Mouse (Mus musculus): ENCODE measurements around the gene Gckr. TPM values are rescaled to one million over a fixed set of nuclear protein-coding genes. Genes with fewer than 3 reads are reported as not detected.
"Not testable (repeated sequence)": the region's sequence is repeated elsewhere in the genome, so short reads cannot be mapped to it uniquely, and the experiment has no call there.

The Gckr gene
- polyA plus RNA-seq, 2 experiments = 0.36 to 0.47 TPM

DNA sequence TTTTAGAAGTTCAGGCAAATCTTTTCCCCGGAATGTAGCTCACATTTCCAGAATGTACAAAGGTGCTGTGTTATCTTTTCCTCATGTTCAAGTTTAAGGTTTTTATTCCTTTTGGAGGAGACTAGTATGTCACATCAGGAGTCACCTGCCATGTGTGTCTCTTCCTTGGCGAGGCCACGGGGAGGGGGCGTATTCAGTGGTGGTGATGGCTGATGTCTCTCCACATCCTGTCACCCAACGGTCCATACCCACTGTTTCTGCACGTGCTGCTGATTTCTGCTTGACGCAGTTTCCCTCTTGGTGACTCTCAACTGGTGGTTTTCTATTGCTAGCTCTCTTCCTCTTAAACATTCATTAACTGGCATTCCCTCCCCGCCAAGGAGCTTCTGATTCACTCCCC, 15.6 kb downstream of the Gckr start:
- Histone ChIP-seq H3K9me3 (ENCODE audit: control insufficient read depth, low read length) (no peaks in the 10 kb centered on the region), H3K36me3 (ENCODE audit: control insufficient read depth, insufficient read depth, low read length) (no peaks in the 10 kb centered on the region), H3K9ac (ENCODE audit: low read depth, low read length, severe bottlenecking) (no peak overlapping the region), H3K4me2 (replicated peaks; ENCODE audit: low read depth, low read length, severe bottlenecking) (no peak overlapping the region), H3K4me1 (ENCODE audit: control insufficient read depth, insufficient read depth, low read length) (no peaks in the 10 kb centered on the region), H3K4me3 (replicated peaks; ENCODE audit: low read length) (no peak overlapping the region), H3K27ac (replicated peaks; ENCODE audit: low read depth, low read length) (no peak overlapping the region), H3K27me3 (ENCODE audit: control insufficient read depth, insufficient read depth, low read length) (no peaks in the 10 kb centered on the region)
- DNase-seq (ENCODE audit: low spot score) (no peak), ATAC-seq (ENCODE audit: low FRiP score, low read depth) (no peak)
- no peak for TF ChIP-seq POLR2A (IDR thresholded peaks at IDR 0.05; ENCODE audit: borderline replicate concordance, extremely low read depth, insufficient read depth, insufficient read length)
- WGBS = 86% methylated on average over 8 of the region's 8 CpGs

GRCm38 (mm10) chr5:31322776-31323175, 25.5 kb downstream of the Gckr start:
- no peak overlapping the region for H3K9ac ChIP-seq (ENCODE audit: low read depth, low read length, severe bottlenecking)
- no peak overlapping the region for H3K27ac ChIP-seq (replicated peaks; ENCODE audit: low read depth, low read length)
- no peak for ATAC-seq (ENCODE audit: low FRiP score, low read depth)
- DNase-seq (ENCODE audit: low spot score) = no peak
- no peak for TF ChIP-seq POLR2A (IDR thresholded peaks at IDR 0.05; ENCODE audit: borderline replicate concordance, extremely low read depth, insufficient read depth, insufficient read length)
- no peak overlapping the region for H3K4me2 ChIP-seq (replicated peaks; ENCODE audit: low read depth, low read length, severe bottlenecking)
- no peaks in the 10 kb centered on the region for H3K36me3 ChIP-seq (ENCODE audit: control insufficient read depth, insufficient read depth, low read length)
- H3K4me1 ChIP-seq (ENCODE audit: control insufficient read depth, insufficient read depth, low read length) = no peaks in the 10 kb centered on the region
- no peak overlapping the region for H3K4me3 ChIP-seq (replicated peaks; ENCODE audit: low read length)
- WGBS = 88% methylated on average over 3 of the region's 3 CpGs
- H3K9me3 ChIP-seq (ENCODE audit: control insufficient read depth, low read length) = no peaks in the 10 kb centered on the region
- no peaks in the 10 kb centered on the region for H3K27me3 ChIP-seq (ENCODE audit: control insufficient read depth, insufficient read depth, low read length)

DNA sequence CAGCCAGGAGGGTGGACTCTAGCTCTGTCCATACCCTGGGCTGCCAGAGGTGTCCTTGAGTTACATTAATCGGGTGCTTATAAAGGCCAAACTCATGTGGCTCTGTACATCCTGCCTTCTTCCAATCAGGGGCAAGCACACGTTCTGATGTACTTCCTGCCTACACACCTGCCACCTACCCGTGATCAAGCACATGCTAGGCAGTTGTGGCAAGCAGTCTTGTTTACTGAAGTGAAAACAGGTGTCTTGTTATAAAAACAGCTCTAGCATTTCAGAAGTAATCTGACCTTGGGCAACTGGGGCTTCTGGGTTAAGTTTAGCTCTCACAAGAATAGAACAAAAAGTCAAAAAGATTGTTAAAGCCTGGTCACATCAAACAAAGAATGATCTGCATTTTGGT, 26.8 kb downstream of the Gckr start:
- no peak overlapping the region for H3K27ac ChIP-seq (replicated peaks; ENCODE audit: low read depth, low read length)
- no peak overlapping the region for H3K4me2 ChIP-seq (replicated peaks; ENCODE audit: low read depth, low read length, severe bottlenecking)
- no peaks in the 10 kb centered on the region for H3K27me3 ChIP-seq (ENCODE audit: control insufficient read depth, insufficient read depth, low read length)
- TF ChIP-seq POLR2A (IDR thresholded peaks at IDR 0.05; ENCODE audit: borderline replicate concordance, extremely low read depth, insufficient read depth, insufficient read length) = no peak
- H3K4me3 ChIP-seq (replicated peaks; ENCODE audit: low read length) = no peak overlapping the region
- DNase-seq (ENCODE audit: low spot score) (no peak), ATAC-seq (ENCODE audit: low FRiP score, low read depth) (no peak)
- no peaks in the 10 kb centered on the region for H3K9me3 ChIP-seq (ENCODE audit: control insufficient read depth, low read length)
- no peaks in the 10 kb centered on the region for H3K36me3 ChIP-seq (ENCODE audit: control insufficient read depth, insufficient read depth, low read length)
- WGBS = 57% methylated on average over 3 of the region's 3 CpGs
- H3K4me1 ChIP-seq (ENCODE audit: control insufficient read depth, insufficient read depth, low read length) = no peaks in the 10 kb centered on the region
- H3K9ac ChIP-seq (ENCODE audit: low read depth, low read length, severe bottlenecking) = no peak overlapping the region

DNA sequence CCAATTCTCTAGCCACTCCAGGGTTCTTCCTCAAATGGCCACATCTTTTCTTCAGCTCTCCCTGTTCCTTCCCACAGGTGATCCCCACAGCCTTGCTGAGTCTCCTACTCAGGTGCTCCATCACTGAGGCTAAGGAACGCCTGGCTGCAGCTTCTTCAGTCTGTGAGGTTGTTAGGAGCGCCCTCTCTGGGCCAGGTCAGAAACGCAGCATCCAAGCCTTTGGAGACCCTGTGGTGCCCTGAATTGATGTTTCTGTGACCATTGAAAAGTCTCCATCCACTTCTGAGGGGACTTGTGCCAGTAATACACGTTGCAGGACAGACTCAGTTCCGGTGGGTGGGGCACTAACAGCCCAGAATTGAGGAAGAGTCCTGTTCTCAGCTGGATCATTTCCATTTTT, 29.6 kb downstream of the Gckr start:
- Histone ChIP-seq H3K4me3 (replicated peaks; ENCODE audit: low read length) (no peak overlapping the region), H3K27ac (replicated peaks; ENCODE audit: low read depth, low read length) (no peak overlapping the region), H3K9me3 (ENCODE audit: control insufficient read depth, low read length) (no peaks in the 10 kb centered on the region), H3K27me3 (ENCODE audit: control insufficient read depth, insufficient read depth, low read length) (no peaks in the 10 kb centered on the region), H3K4me1 (ENCODE audit: control insufficient read depth, insufficient read depth, low read length) (no peaks in the 10 kb centered on the region), H3K4me2 (replicated peaks; ENCODE audit: low read depth, low read length, severe bottlenecking) (no peak overlapping the region), H3K9ac (ENCODE audit: low read depth, low read length, severe bottlenecking) (no peak overlapping the region), H3K36me3 (ENCODE audit: control insufficient read depth, insufficient read depth, low read length) (no peaks in the 10 kb centered on the region)
- ATAC-seq (ENCODE audit: low FRiP score, low read depth) = no peak
- WGBS = 18% methylated on average over 5 of the region's 5 CpGs
- DNase-seq (ENCODE audit: low spot score) = no peak
- no peak for TF ChIP-seq POLR2A (IDR thresholded peaks at IDR 0.05; ENCODE audit: borderline replicate concordance, extremely low read depth, insufficient read depth, insufficient read length)

DNA sequence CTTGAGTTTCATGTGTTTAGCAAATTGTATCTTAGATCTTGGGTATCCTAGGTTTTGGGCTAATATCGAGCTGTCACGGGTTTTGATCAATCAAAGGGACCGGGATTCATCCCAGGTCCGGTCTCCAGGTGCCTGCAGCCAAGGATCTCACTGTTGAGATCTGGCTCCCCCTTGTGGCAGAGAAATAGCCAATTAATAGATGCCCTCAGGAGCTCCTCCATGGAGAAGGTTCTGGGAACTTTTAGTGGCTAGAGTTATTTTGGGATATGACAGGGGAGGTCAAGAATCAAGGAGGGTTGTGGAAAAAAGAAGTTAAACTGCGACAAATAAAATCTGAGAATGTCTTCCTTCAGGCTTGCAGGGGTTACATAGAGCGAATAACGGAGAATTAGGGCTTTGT, 31.0 kb downstream of the Gckr start:
- ATAC-seq (ENCODE audit: low FRiP score, low read depth) = no peak
- no peaks in the 10 kb centered on the region for H3K4me1 ChIP-seq (ENCODE audit: control insufficient read depth, insufficient read depth, low read length)
- 28% methylated on average over 7 of the region's 7 CpGs for WGBS

GRCm38 (mm10) chr5:31357586-31357985, 60.3 kb downstream of the Gckr start:
- H3K36me3 ChIP-seq (ENCODE audit: control insufficient read depth, insufficient read depth, low read length); H3K4me1 ChIP-seq (ENCODE audit: control insufficient read depth, insufficient read depth, low read length); H3K9ac ChIP-seq (ENCODE audit: low read depth, low read length, severe bottlenecking); ATAC-seq (ENCODE audit: low FRiP score, low read depth); DNase-seq (ENCODE audit: low spot score); H3K4me2 ChIP-seq (replicated peaks; ENCODE audit: low read depth, low read length, severe bottlenecking); H3K27me3 ChIP-seq (ENCODE audit: control insufficient read depth, insufficient read depth, low read length); H3K27ac ChIP-seq (replicated peaks; ENCODE audit: low read depth, low read length); H3K9me3 ChIP-seq (ENCODE audit: control insufficient read depth, low read length); H3K4me3 ChIP-seq (replicated peaks; ENCODE audit: low read length): not testable (repeated sequence)
- WGBS = 73% methylated on average over 16 of the region's 16 CpGs

More for the DNA sequence above, 31.0 kb downstream of the Gckr start:
- H3K9me3 ChIP-seq (ENCODE audit: control insufficient read depth, low read length) = no peaks in the 10 kb centered on the region
- no peak overlapping the region for H3K9ac ChIP-seq (ENCODE audit: low read depth, low read length, severe bottlenecking)
- H3K27ac ChIP-seq (replicated peaks; ENCODE audit: low read depth, low read length) = no peak overlapping the region
- no peak overlapping the region for H3K4me3 ChIP-seq (replicated peaks; ENCODE audit: low read length)
- no peaks in the 10 kb centered on the region for H3K36me3 ChIP-seq (ENCODE audit: control insufficient read depth, insufficient read depth, low read length)
- TF ChIP-seq POLR2A (IDR thresholded peaks at IDR 0.05; ENCODE audit: borderline replicate concordance, extremely low read depth, insufficient read depth, insufficient read length) = no peak
- DNase-seq (ENCODE audit: low spot score) = peak; percentile 44
- H3K4me2 ChIP-seq (replicated peaks; ENCODE audit: low read depth, low read length, severe bottlenecking) = no peak overlapping the region
- no peaks in the 10 kb centered on the region for H3K27me3 ChIP-seq (ENCODE audit: control insufficient read depth, insufficient read depth, low read length)

Data from limb, embryonic 14.5 days (tissue).